Mouse (Mus musculus) liver, postnatal 0 days (tissue): ENCODE measurements at regions not wholly inside any gene's neighbourhood (a gene's known extent, or its start where the extent isn't known, plus 50 kb on each side); places are given as distances from the start of the nearest gene placed in this dataset.

Experiments
- ATAC-seq: fragments of 200-750 bp; cut with Nextera tagmentation; 2 replicates; pipeline ENCODE4 v1.8.0; 2017; ENCODE audit warnings: mild to moderate bottlenecking, moderate library complexity
- DNase-seq: peaks from one replicate; pipeline ENCODE4 v3.0.0-alpha.2; 2016
- H3K27ac ChIP-seq: fragments of 300-500 bp; sonication (generic); 2 replicates; pipeline ENCODE4 v1.5.1; 2014; ENCODE audit warnings: antibody characterized with exemption, moderate library complexity, mild to moderate bottlenecking, low read depth
- H3K27me3 ChIP-seq: fragments of 300-500 bp; sonication (generic); 2 replicates; pipeline ENCODE4 v1.6.1; 2014; ENCODE audit warnings: low read length, control low read depth, mixed read lengths; ENCODE audit not compliant: insufficient read depth
- H3K36me3 ChIP-seq: fragments of 300-500 bp; sonication (generic); replicated peaks from 2 replicates; pipeline ENCODE4 v1.6.1; 2014; ENCODE audit warnings: mild to moderate bottlenecking, control low read depth, low read length, moderate library complexity, mixed read lengths; ENCODE audit not compliant: insufficient read depth
- H3K4me1 ChIP-seq: fragments of 300-500 bp; sonication (generic); 2 replicates; pipeline ENCODE4 v1.6.1; 2014; ENCODE audit warnings: antibody characterized with exemption, mild to moderate bottlenecking, control low read depth; ENCODE audit not compliant: insufficient read depth
- H3K4me2 ChIP-seq: fragments of 300-500 bp; sonication (generic); 2 replicates; pipeline ENCODE4 v1.6.1; 2014; ENCODE audit warnings: low read depth, mild to moderate bottlenecking, low read length, moderate library complexity, mixed read lengths
- H3K4me3 ChIP-seq: fragments of 300-500 bp; sonication (generic); 2 replicates; pipeline ENCODE4 v1.5.1; 2014; ENCODE audit warnings: low read depth, low read length
- H3K9ac ChIP-seq: fragments of 300-500 bp; sonication (generic); replicated peaks from 2 replicates; pipeline ENCODE4 v1.6.1; 2014; ENCODE audit warnings: mild to moderate bottlenecking, moderate library complexity
- H3K9me3 ChIP-seq: fragments of 300-500 bp; sonication (generic); 2 replicates; pipeline ENCODE4 v1.6.1; 2016; ENCODE audit warnings: mild to moderate bottlenecking, control low read depth, low read length, mixed read lengths
- CTCF ChIP-seq: sonication (generic); IDR thresholded peaks from 2 replicates; pipeline ENCODE4 v1.5.1; 2016; ENCODE audit warnings: antibody characterized with exemption, low read depth
- EP300 ChIP-seq: IDR thresholded peaks from 2 replicates; pipeline ENCODE4 v1.6.1; 2016; ENCODE audit warnings: antibody characterized with exemption, low read depth, mild to moderate bottlenecking
- WGBS: fragments of 180-500 bp; shearing (Covaris S2); extraction: QIAGEN DNeasy Blood & Tissue Kit; methylation state at CpG from one replicate; pipeline ENCODE4 v1.1.7; 2014; ENCODE audit not compliant: insufficient replicate concordance; 5-methylcytosine and 5-hydroxymethylcytosine counted together

DNA sequence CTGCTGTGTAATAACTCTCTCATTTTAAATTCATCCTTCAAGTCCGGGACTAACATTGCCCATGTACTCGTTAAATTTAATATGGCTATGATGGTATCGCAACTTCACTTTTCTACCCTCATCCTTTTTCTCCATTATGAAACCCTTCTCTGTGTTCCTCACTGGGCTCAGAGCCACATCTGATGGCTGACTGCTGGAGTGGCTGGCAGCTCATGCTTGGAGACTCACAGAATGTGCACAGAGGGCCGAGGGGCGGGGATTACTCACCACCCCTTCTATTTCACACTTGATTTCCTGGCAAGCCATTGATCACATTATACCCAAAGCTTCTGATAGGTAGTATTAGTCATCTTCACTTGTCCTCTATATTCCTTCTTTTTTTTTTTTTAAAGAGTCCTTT is 81.1 kb upstream of the Vwde start:
- no peak for ATAC-seq
- no peak for DNase-seq
- H3K27me3 ChIP-seq, result no peaks in the 10 kb centered on the region
- 80% methylated on average over 5 of the region's 5 CpGs for WGBS
- no peak overlapping the region for H3K9ac ChIP-seq
- no peaks in the 10 kb centered on the region for H3K36me3 ChIP-seq
- H3K4me2 ChIP-seq, result no peak overlapping the region
- no peaks in the 10 kb centered on the region for H3K9me3 ChIP-seq
- H3K27ac ChIP-seq, result no peak overlapping the region
- TF ChIP-seq EP300 (no peak), CTCF (no peak)
- no peak overlapping the region for H3K4me3 ChIP-seq
- no peaks in the 10 kb centered on the region for H3K4me1 ChIP-seq

DNA sequence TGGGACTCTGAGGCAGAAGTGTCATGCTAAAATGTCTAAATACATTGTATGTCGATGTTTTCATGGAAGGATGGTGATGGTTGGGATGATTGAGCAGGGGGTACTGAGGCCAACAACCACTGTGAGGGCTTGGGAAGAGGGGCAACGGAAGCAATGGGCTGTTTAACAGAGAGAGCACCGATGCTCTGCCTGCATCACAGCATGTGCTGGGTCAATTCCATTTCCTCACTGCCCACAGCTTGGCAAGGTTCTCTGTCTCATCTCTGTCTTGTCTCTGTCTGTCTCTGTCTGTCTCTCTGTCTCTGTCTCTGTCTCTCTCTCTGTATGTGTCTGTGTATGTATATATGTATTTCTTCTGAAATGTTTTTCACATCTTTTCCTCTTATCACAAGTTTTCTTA is 73.4 kb upstream of the Vwde start:
- ATAC-seq (no peak), DNase-seq (no peak)
- no peak overlapping the region for H3K4me2 ChIP-seq
- TF ChIP-seq CTCF, result no peak
- no peak for TF ChIP-seq EP300
- H3K4me1 ChIP-seq, result no peaks in the 10 kb centered on the region
- H3K9me3 ChIP-seq, result no peaks in the 10 kb centered on the region
- H3K36me3 ChIP-seq, result no peaks in the 10 kb centered on the region
- no peak overlapping the region for H3K9ac ChIP-seq
- 74% methylated on average over 3 of the region's 3 CpGs for WGBS
- no peak overlapping the region for H3K4me3 ChIP-seq
- H3K27me3 ChIP-seq, result no peaks in the 10 kb centered on the region
- no peak overlapping the region for H3K27ac ChIP-seq

DNA sequence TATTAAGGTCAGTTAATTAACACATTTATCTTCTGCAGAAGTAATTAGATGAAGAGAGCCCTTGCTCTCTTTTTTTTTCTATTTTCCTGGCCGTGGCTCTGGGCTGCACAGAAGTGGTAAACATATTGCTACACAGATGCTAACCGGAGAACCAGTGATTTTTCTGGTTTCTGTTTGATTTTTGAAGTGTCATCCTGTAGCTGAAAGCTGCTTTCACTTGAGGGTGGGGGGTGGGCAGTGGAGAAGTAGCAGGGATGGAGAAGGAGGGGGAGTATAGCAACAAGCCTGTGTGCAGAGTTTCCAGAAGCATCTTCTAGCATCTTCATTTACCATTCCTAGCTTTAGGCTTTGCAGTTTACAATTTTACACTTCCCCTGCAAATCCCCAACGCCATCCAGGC is 72.3 kb upstream of the Vwde start:
- H3K27me3 ChIP-seq, result no peaks in the 10 kb centered on the region
- H3K4me1 ChIP-seq, result no peaks in the 10 kb centered on the region
- WGBS, result 53% methylated on average over 3 of the region's 3 CpGs
- no peak overlapping the region for H3K9ac ChIP-seq
- DNase-seq (no peak), ATAC-seq (no peak)
- no peaks in the 10 kb centered on the region for H3K9me3 ChIP-seq
- no peaks in the 10 kb centered on the region for H3K36me3 ChIP-seq
- no peak overlapping the region for H3K4me3 ChIP-seq
- TF ChIP-seq CTCF, result no peak
- TF ChIP-seq EP300, result no peak
- H3K4me2 ChIP-seq, result no peak overlapping the region
- H3K27ac ChIP-seq, result no peak overlapping the region

- Histone ChIP-seq H3K4me2 (no peak overlapping the region), H3K36me3 (no peaks in the 10 kb centered on the region), H3K9me3 (no peaks in the 10 kb centered on the region), H3K9ac (no peak overlapping the region), H3K27me3 (no peaks in the 10 kb centered on the region), H3K4me1 (no peaks in the 10 kb centered on the region), H3K27ac (no peak overlapping the region), H3K4me3 (no peak overlapping the region)
- WGBS, result 74% methylated on average over 2 of the region's 2 CpGs
- TF ChIP-seq CTCF (no peak), EP300 (no peak)
- DNase-seq, result no peak
- no peak for ATAC-seq
Observed at GRCm38 (mm10) chr6:13296041-13296440, 71.3 kb upstream of the Vwde start.

DNA sequence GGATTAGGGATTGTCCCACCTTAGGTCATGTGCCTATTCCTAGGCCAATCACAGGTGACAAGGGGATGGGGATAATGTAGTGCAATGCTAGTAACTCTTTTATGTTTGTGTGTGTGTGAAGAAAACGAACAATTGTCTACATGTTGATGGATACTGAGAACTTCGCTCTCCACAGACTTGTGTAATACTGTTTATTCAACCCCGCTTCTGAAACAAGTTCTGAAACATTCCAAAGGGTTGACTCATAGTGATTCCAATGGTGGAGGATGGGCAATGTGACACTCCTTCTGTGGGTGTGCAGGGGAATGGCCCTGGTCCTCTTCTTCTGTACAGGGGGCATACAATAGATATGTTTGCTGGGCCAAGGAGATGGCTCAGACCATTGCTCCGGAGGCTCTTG is 69.6 kb upstream of the Vwde start:
- H3K36me3 ChIP-seq, result no peaks in the 10 kb centered on the region
- H3K9me3 ChIP-seq, result no peaks in the 10 kb centered on the region
- H3K4me2 ChIP-seq, result no peak overlapping the region
- H3K4me1 ChIP-seq, result no peaks in the 10 kb centered on the region
- no peak overlapping the region for H3K9ac ChIP-seq
- no peak for DNase-seq
- H3K27me3 ChIP-seq, result no peaks in the 10 kb centered on the region
- 54% methylated on average over 4 of the region's 4 CpGs for WGBS
- no peak overlapping the region for H3K27ac ChIP-seq
- H3K4me3 ChIP-seq, result no peak overlapping the region
- peak; percentile 65 for ATAC-seq
- TF ChIP-seq CTCF (no peak), EP300 (no peak)

GRCm38 (mm10) chr6:13288500-13288899 is 63.7 kb upstream of the Vwde start:
- TF ChIP-seq EP300 (no peak), CTCF (no peak)
- H3K27me3 ChIP-seq, result no peaks in the 10 kb centered on the region
- no peaks in the 10 kb centered on the region for H3K9me3 ChIP-seq
- ATAC-seq, result peak; percentile 90
- peak overlapping the region; percentile 57 for H3K27ac ChIP-seq
- H3K4me2 ChIP-seq, result no peak overlapping the region
- H3K4me1 ChIP-seq, result no peaks in the 10 kb centered on the region
- H3K9ac ChIP-seq, result no peak overlapping the region
- 68% methylated on average over 1 of the region's 1 CpGs for WGBS
- DNase-seq, result peak; percentile 36
- H3K4me3 ChIP-seq, result no peak overlapping the region
- no peaks in the 10 kb centered on the region for H3K36me3 ChIP-seq

DNA sequence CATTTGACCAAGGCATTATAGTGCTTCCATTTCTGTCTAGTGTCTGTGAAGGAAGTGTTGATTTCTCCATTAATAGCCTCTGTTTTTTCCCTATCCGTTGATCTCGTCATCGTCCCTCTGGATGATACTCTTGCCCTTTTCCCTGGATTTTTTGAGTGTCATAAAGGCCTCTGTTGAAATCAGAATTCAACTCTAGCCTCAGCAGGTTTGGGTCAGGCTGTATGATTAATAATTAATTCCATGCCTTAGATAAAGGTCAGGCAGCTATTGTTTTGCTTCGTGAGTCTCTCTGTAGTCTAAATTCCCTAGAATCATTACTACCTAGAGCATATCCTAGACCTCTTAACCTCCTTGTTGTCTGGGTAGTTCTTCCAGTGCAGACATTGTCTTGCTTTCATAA is 63.0 kb upstream of the Vwde start:
- DNase-seq (no peak), ATAC-seq (peak; percentile 75)
- Histone ChIP-seq H3K27ac (peak overlapping the region; percentile 57), H3K36me3 (no peaks in the 10 kb centered on the region), H3K9me3 (no peaks in the 10 kb centered on the region), H3K4me1 (no peaks in the 10 kb centered on the region), H3K4me3 (no peak overlapping the region), H3K27me3 (no peaks in the 10 kb centered on the region), H3K9ac (no peak overlapping the region), H3K4me2 (no peak overlapping the region)
- 67% methylated on average over 4 of the region's 4 CpGs for WGBS
- TF ChIP-seq EP300 (peak; percentile 20; the same call in 1 of the 2 replicates), CTCF (no peak)
